Mouse (Mus musculus) G1E (cell line): Measurements from ENCODE around the gene Lrp2bp. TPM values are rescaled to one million over a fixed set of nuclear protein-coding genes. Genes with fewer than 3 reads are reported as not detected.
A peak's percentile ranks its signal among the peaks of the same experiment; 100 is the strongest.

Experiments used
- ATAC-seq: 2 replicates; pipeline ENCODE4 v1.8.0; 2016; ENCODE audit warnings: mild to moderate bottlenecking; ENCODE audit not compliant: insufficient number of reproducible peaks, poor library complexity, low FRiP score, severe bottlenecking; ENCODE audit errors: extremely low read depth
- DNase-seq: peaks from one replicate; pipeline ENCODE4 v3.0.0; 2012; ENCODE audit warnings: low spot score
- H3K27me3 ChIP-seq: 2 replicates; pipeline ENCODE4 v1.6.1; 2012; ENCODE audit warnings: mild to moderate bottlenecking, low read length, inconsistent platforms; ENCODE audit not compliant: insufficient read depth
- H3K36me3 ChIP-seq: replicated peaks from 2 replicates; pipeline ENCODE3; 2012; ENCODE audit warnings: mild to moderate bottlenecking, inconsistent platforms
- H3K4me1 ChIP-seq: 2 replicates; pipeline ENCODE4 v1.6.1; 2012; ENCODE audit warnings: low read depth, low read length, inconsistent platforms, mixed read lengths; ENCODE audit not compliant: insufficient read depth
- H3K4me3 ChIP-seq: 2 replicates; pipeline ENCODE4 v1.5.1; 2012; ENCODE audit warnings: low read depth, mild to moderate bottlenecking, inconsistent platforms, low read length, moderate library complexity, mixed read lengths
- H3K9me3 ChIP-seq: replicated peaks from 2 replicates; pipeline ENCODE4 v1.6.1; 2012; ENCODE audit warnings: inconsistent platforms
- CTCF ChIP-seq: IDR thresholded peaks from 2 replicates; pipeline ENCODE4 v1.5.1; 2012; ENCODE audit warnings: low read depth, low read length, inconsistent platforms, mixed read lengths
- GATA1 ChIP-seq: IDR thresholded peaks from 2 replicates; pipeline ENCODE4 v1.6.1; 2012; ENCODE audit warnings: borderline replicate concordance, low read length, inconsistent platforms, mixed read lengths
- GATA2 ChIP-seq: IDR thresholded peaks from 2 replicates; pipeline ENCODE4 v1.6.1; 2012; ENCODE audit warnings: low read depth, low read length, inconsistent platforms, borderline replicate concordance
- POLR2AphosphoS5 ChIP-seq: IDR thresholded peaks from 2 replicates; pipeline ENCODE4 v1.6.1; 2012; ENCODE audit warnings: low read depth, low read length, inconsistent platforms; ENCODE audit not compliant: insufficient replicate concordance
- TAL1 ChIP-seq: conservative IDR thresholded peaks from 2 replicates; pipeline ENCODE4 v1.6.1; 2012; ENCODE audit warnings: low read depth, low read length, inconsistent platforms, mixed read lengths
- polyA plus RNA-seq: library from polyadenylated mRNA; stranded (reverse); fragments of >175 nt; gene quantifications from 2 replicates; pipeline ENCODE4 v1.2.3, GENCODE M21; 2012
- total RNA-seq, 2 experiments: library from RNA; stranded (forward) in 1 of 2; stranded (reverse) in 1 of 2; fragments of 200-1000 nt in 1 of 2; fragments of >200 nt in 1 of 2; fragmentation: Nextera tagmentation in 1 of 2; gene quantifications; 2 replicates each; pipeline ENCODE4 v1.2.3; 2014 to 2017

Gene Lrp2bp
- 1.4 TPM in 1 of 2 replicates, not detected in the other for total RNA-seq (2014; fragmentation: Nextera tagmentation)
- total RNA-seq (2017) = 0.12 and 0.55 TPM in 2 replicates
- 0.03 TPM in 1 of 2 replicates, not detected in the other for polyA plus RNA-seq

DNA sequence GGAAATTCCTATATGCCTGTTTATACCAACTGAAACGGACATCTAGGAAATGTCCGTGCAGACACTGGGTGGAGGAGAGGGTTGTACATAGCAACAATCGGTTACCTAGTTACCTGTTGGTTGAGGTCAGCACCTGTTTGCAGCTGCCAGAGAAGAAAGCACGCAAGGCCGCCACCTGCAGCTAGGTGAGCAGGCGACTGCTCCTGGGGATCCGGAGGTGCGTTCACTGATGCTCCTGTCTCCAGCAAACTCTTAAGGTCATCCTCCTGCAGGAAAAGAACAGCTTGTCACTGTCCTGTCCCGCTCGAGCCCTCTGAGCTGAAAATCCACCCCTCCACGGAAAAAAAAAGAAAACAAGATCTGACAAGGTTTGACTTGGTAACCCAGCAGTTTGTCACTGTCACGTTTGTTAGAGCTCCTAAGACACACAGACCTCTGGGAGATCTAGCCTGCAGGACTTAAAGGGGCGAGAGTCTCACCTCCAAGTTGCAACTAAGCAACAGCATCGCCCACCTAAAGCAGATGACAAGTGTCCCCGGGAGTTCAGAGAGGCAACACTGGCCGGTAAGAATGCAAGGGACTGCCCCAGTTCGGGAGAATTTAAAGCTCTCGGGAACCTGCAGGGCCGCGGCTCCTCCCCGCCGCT, at the start of gene Lrp2bp:
TSS of gene Lrp2bp (plus strand) at position 166 of the 646 bp plus-strand sequence.
- TF ChIP-seq POLR2AphosphoS5 = peak; percentile 21; the same call in 1 of the 2 replicates
- no peak for TF ChIP-seq TAL1
- H3K4me1 ChIP-seq = peaks cover 40% of the 10 kb centered on the region
- ATAC-seq (no peak), DNase-seq (no peak)
- peaks cover 33% of the 10 kb centered on the region for H3K36me3 ChIP-seq
- H3K9me3 ChIP-seq = no peaks in the 10 kb centered on the region
- no peaks in the 10 kb centered on the region for H3K27me3 ChIP-seq
- H3K4me3 ChIP-seq = peak within 1 kb of the TSS; percentile 82

DNA sequence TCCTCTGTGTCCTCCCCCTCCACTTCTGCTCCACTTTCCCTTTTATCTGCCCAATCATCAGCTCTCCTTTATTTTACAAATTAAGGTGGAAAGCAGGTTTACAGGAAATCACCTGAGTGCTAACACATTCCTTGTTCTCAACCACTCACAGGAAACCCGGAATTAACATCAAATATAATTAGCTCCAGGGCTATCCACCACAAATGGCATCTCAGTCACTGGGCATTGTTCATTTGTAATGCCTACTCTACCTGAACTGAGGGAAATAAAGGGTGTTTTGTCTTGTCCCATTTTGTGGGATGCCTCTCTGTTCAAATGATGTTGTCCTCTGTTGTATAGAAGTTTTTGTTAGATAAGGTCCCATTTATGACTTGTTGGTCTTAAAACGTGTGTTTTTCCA, 48.5 kb upstream of the Lrp2bp start:
- DNase-seq = no peak
- Histone ChIP-seq H3K36me3 (no peaks in the 10 kb centered on the region), H3K4me3 (no peak overlapping the region), H3K4me1 (no peaks in the 10 kb centered on the region), H3K27me3 (peaks cover 7% of the 10 kb centered on the region; the same call in 1 of the 2 replicates), H3K9me3 (no peaks in the 10 kb centered on the region)
- ATAC-seq = no peak
- TF ChIP-seq GATA2 (no peak), POLR2AphosphoS5 (no peak), CTCF (no peak), TAL1 (no peak), GATA1 (no peak)

DNA sequence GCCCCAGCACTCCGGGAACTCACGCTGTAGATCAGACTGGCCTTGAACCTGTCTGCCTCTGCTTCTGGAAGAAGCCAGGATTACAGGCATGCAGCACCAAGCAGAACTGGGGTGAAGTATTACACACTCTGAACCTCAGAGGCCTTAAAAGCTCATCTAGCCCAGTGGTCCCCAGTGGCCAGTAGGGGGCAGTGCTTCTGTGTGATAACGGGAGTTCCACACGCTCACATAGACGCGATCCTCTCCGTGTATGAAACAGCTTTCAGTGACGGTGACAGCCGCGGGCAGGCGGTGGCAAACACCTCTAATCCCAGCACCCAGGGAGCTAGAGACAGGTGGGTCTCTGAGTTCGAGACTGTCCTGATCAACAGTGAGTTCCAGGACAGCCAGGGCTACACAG, 28.2 kb upstream of the Lrp2bp start:
- ATAC-seq = no peak
- no peak for DNase-seq
- no peaks in the 10 kb centered on the region for H3K27me3 ChIP-seq
- TF ChIP-seq TAL1 = no peak
- peaks cover 4% of the 10 kb centered on the region for H3K9me3 ChIP-seq
- peaks cover 11% of the 10 kb centered on the region for H3K4me1 ChIP-seq
- no peak overlapping the region for H3K4me3 ChIP-seq
- peaks cover 4% of the 10 kb centered on the region for H3K36me3 ChIP-seq

DNA sequence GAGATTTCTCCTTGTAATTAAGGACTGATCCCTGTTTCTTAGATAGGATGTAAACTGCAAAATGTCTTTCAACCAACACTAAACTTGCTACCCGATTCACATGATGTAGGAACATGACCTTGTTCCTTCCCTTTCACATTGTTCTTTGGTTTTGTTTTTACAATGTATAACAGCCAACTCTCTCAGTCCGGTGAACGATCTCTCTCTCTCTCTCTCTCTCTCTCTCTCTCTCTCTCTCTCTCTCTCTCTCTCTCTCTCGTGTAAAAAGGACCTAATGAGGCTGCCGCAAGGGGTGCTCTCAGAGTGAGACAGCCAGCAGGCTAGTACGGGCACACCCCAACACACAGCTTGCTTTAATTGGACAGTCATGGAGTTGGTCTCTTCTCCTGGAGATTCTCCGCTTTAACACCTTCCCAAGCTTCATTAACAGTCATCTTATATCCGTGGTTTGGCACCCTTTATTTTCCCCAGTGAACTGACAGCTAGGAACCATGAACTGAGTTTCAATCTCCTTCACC, 25.1 kb upstream of the Lrp2bp start:
- ATAC-seq (no peak), DNase-seq (no peak)
- Histone ChIP-seq H3K9me3 (peaks cover 10% of the 10 kb centered on the region), H3K36me3 (peaks cover 22% of the 10 kb centered on the region), H3K4me3 (no peak overlapping the region), H3K4me1 (peaks cover 17% of the 10 kb centered on the region), H3K27me3 (no peaks in the 10 kb centered on the region)
- TF ChIP-seq POLR2AphosphoS5 (no peak), GATA1 (no peak)

DNA sequence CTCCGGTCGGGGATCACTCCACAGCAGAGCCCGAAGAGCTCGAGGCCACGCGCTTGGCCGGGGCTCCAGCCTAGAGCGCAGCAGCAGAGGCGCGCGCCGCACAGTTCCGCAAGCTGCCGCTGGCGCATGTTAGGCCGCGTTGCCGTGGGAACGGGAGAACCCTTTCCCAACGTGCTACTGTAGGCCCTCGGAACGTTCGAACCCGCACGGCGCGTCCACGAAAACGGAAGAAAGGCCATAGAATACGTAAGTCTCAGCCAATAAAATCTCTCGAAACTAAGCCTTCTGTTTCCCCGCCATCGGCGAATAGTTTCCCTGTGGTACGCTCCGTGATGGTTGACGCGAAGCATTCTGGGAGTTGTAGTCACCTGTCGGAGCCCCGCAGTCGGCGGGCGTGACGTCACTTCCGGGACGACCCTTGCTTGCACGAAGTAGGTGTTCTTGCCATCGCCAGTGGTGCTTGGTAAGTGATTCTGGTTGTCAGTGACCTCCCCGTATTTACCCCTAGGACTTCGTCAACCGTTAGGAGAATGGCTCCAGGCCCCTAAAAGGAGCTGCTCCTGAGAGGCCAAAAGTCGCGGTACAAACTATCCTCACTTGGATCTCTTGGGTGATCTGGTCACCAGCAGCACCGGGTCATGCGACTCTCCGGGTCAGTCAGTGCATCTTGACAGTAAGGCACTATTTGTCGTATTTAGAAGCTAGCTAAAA, 23.8 kb upstream of the Lrp2bp start, which contains the start of the genes 1700029J07Rik and Ufsp2:
TSS of gene 1700029J07Rik (minus strand) at position 127 of the 711 bp plus-strand sequence.
TSS of gene Ufsp2 (plus strand) at position 403 of the 711 bp plus-strand sequence.
- Histone ChIP-seq H3K4me1 (peaks cover 17% of the 10 kb centered on the region), H3K36me3 (peaks cover 30% of the 10 kb centered on the region), H3K27me3 (no peaks in the 10 kb centered on the region), H3K4me3 (peak within 1 kb of the TSS; percentile 78), H3K9me3 (peaks cover 10% of the 10 kb centered on the region)
- TF ChIP-seq TAL1 (no peak), GATA2 (no peak), GATA1 (no peak), CTCF (no peak), POLR2AphosphoS5 (no peak)
- ATAC-seq (peak; percentile 88), DNase-seq (peak; percentile 74)

DNA sequence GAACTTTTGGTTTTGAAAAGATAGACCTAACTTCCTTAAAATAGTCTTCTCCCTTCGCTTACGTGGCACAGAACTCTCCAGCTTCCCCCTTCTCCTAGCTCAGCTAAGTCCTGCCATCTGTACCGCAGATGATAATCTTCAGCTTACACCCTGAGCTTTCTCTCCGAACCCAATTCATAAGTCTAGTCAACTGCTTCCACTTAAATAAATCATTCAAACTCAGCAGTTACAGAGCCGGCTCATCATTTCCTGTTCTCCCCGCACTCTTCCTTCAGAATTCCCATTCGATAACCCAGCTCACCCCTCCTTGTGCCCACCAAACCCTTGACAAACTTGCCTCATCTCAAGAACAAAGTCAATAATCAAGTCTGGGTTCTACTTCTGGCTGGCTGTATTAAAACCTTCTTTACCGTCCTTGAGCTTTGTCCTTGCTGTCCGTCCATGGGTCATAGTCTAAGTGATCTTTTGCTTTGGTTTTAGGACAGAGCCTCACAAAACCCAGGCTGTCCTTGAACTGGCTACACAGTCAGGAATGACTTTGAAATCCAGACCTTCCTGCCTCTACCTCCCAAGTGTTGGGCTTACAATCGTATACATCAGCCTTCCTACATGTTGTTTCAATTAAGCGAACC, 23.1 kb upstream of the Lrp2bp start:
- ATAC-seq (peak; percentile 54), DNase-seq (peak; percentile 56)
- H3K4me3 ChIP-seq = peak overlapping the region; percentile 78
- peaks cover 8% of the 10 kb centered on the region for H3K9me3 ChIP-seq
- H3K36me3 ChIP-seq = peaks cover 33% of the 10 kb centered on the region
- no peaks in the 10 kb centered on the region for H3K27me3 ChIP-seq
- H3K4me1 ChIP-seq = peaks cover 17% of the 10 kb centered on the region
- TF ChIP-seq CTCF (no peak), GATA1 (no peak), GATA2 (no peak), POLR2AphosphoS5 (no peak), TAL1 (no peak)
